In genomic region chr1:93227303-93227975, GRCm38 (mm10) we compare ENCODE assay signal across 9 mouse cellular contexts. TPM values are rescaled to one million over a fixed set of nuclear protein-coding genes. Genes with fewer than 3 reads are reported as not detected.
DNase-seq lines count a peak whose midpoint lies in the region; ATAC-seq and TF ChIP-seq lines count a peak whose summit lies in the region.
"Had no signal": no experiment of that assay in that cellular context is flagged by ENCODE, and none has a peak within 500 bp of the region (broad histone marks: within the 10 kb centered on the region; RNA-seq: fewer than 3 reads in every experiment).

No protein-coding gene starts in this region.

- intact Hi-C loops in heart, postnatal 14 days (cut with DNase I), result no loop called here

- no peak for DNase-seq in lung, embryonic 14.5 days
- DNase-seq in lung, postnatal 36 days, result no peak
- peak; percentile 40 for DNase-seq in brain, embryonic 14.5 days (ENCODE audit: low read depth)
- DNase-seq in gastrocnemius, adult 18-20 months (ENCODE audit: low spot score), result peak; percentile 51
- no peak for DNase-seq in thymus, postnatal 4 days
- no peak for DNase-seq in thymus, postnatal 0 days (ENCODE audit: low spot score)
- no peak for DNase-seq in heart, postnatal 14 days

- no peaks in the 10 kb centered on the region for H3K36me3 ChIP-seq in lung, embryonic 14.5 days (ENCODE audit: insufficient read depth)
- H3K36me3 ChIP-seq in neural tube, embryonic 14.5 days (ENCODE audit: control insufficient read depth, insufficient read depth, low read length), result no peaks in the 10 kb centered on the region

- peak; percentile 25; the same call in 1 of the 2 replicates for ATAC-seq in lung, embryonic 14.5 days (ENCODE audit: insufficient read depth)
- peak; percentile 36 for ATAC-seq in neural tube, embryonic 14.5 days (ENCODE audit: low read depth)

- no peaks in the 10 kb centered on the region for H3K9me3 ChIP-seq in lung, embryonic 14.5 days (ENCODE audit: low read depth, low read length)
- no peaks in the 10 kb centered on the region for H3K9me3 ChIP-seq in neural tube, embryonic 14.5 days (ENCODE audit: control insufficient read depth, low read length)

- no peak overlapping the region for H3K9ac ChIP-seq in lung, embryonic 14.5 days
- H3K9ac ChIP-seq in neural tube, embryonic 14.5 days (replicated peaks; ENCODE audit: low read depth, low read length), result no peak overlapping the region

- H3K27me3 ChIP-seq in lung, embryonic 14.5 days (ENCODE audit: insufficient read depth, low read length), result no peaks in the 10 kb centered on the region
- no peaks in the 10 kb centered on the region for H3K27me3 ChIP-seq in neural tube, embryonic 14.5 days (ENCODE audit: control insufficient read depth, insufficient read depth, low read length)

- H3K4me3 ChIP-seq in lung, embryonic 14.5 days (ENCODE audit: low read depth, low read length), result no peak overlapping the region
- no peak overlapping the region for H3K4me3 ChIP-seq in neural tube, embryonic 14.5 days (ENCODE audit: low read depth, low read length)

- no peak for TF ChIP-seq POLR2A in brain, embryonic 14.5 days (IDR thresholded peaks at IDR 0.05; ENCODE audit: borderline replicate concordance, extremely low read depth, insufficient read depth, insufficient read length, poor library complexity, severe bottlenecking)

- peaks cover 4% of the 10 kb centered on the region; the same call in 1 of the 2 replicates for H3K4me1 ChIP-seq in lung, embryonic 14.5 days (ENCODE audit: insufficient read depth)
- H3K4me1 ChIP-seq in neural tube, embryonic 14.5 days (ENCODE audit: control insufficient read depth, insufficient read depth, low read length), result no peaks in the 10 kb centered on the region; the same call in 1 of the 2 replicates

- H3K4me2 ChIP-seq in lung, embryonic 14.5 days, result no peak overlapping the region
- H3K4me2 ChIP-seq in neural tube, embryonic 14.5 days (ENCODE audit: low read depth, low read length), result no peak overlapping the region

- 57% methylated on average over 7 of the region's 7 CpGs for WGBS in lung, embryonic 14.5 days
- whole genome bisulfite sequencing in neural tube, embryonic 14.5 days, result 41% methylated on average over 7 of the region's 7 CpGs

- no peak for TF ChIP-seq CTCF in lung, embryonic 14.5 days (IDR thresholded peaks at IDR 0.05; ENCODE audit: low read depth)
- no peak for TF ChIP-seq CTCF in brain, embryonic 14.5 days (IDR thresholded peaks at IDR 0.05; ENCODE audit: borderline replicate concordance, extremely low read depth, insufficient read depth, insufficient read length)

- peak overlapping the region; percentile 36; the same call in 1 of the 2 replicates for H3K27ac ChIP-seq in lung, embryonic 14.5 days (ENCODE audit: low read depth)
- H3K27ac ChIP-seq in neural tube, embryonic 14.5 days (ENCODE audit: low read depth, low read length), result no peak overlapping the region

RNA-seq across cellular contexts. Expression of gene Sned1, which starts 8.2 kb away (rescaled TPM):
- 27.8 and 30.1 TPM in 2 replicates for polyA plus RNA-seq in lung, embryonic 14.5 days (2014; fragmentation: Nextera tagmentation; extraction: Ambion mirVana)
- 4.9 and 12.9 TPM in 2 replicates for polyA plus RNA-seq in brain, embryonic 14.5 days (2012; rRNA removed)
- 1 to 10 TPM; 3.7 to 4.1 TPM for total RNA-seq in gastrocnemius, adult 18-20 months (2021)
- 2.8 and 9.6 TPM in 2 replicates for polyA plus RNA-seq in neural tube, embryonic 14.5 days (2014; fragmentation: Nextera tagmentation; extraction: Ambion mirVana)
- polyA plus RNA-seq in thymus, postnatal 0 days (2015; fragmentation: Nextera tagmentation; extraction: Ambion mirVana), result 0.57 and 0.78 TPM in 2 replicates
- total RNA-seq in heart, postnatal 14 days (2021), result 10 to 100 TPM; 16.2 to 19.0 TPM

RNA-seq across cellular contexts. Expression of gene Crocc2, which starts 58.9 kb away (rescaled TPM):
- 2.8 and 3.7 TPM in 2 replicates for polyA plus RNA-seq in lung, embryonic 14.5 days (2014; fragmentation: Nextera tagmentation; extraction: Ambion mirVana)
- 0.44 and 0.51 TPM in 2 replicates for polyA plus RNA-seq in brain, embryonic 14.5 days (2012; rRNA removed)
- not detected for total RNA-seq in gastrocnemius, adult 18-20 months (2021)
- polyA plus RNA-seq in neural tube, embryonic 14.5 days (2014; fragmentation: Nextera tagmentation; extraction: Ambion mirVana), result 0.08 and 0.14 TPM in 2 replicates
- 0.08 and 0.10 TPM in 2 replicates for polyA plus RNA-seq in thymus, postnatal 0 days (2015; fragmentation: Nextera tagmentation; extraction: Ambion mirVana)
- under 1 TPM; 0.20 to 0.24 TPM for total RNA-seq in heart, postnatal 14 days (2021)
- polyA plus RNA-seq: small intestine, adult 2 months had no signal

Comparison
In these comparisons a context has a peak if more than half of its experiments do, and no peak if none do; other contexts are left out.
1. DNase-seq: peak in brain, embryonic 14.5 days (single experiment) and gastrocnemius, adult 18-20 months (single experiment); none in lung, embryonic 14.5 days (single experiment), lung, postnatal 36 days (single experiment), thymus, postnatal 4 days (single experiment), thymus, postnatal 0 days (single experiment) and heart, postnatal 14 days (0 of 2).